ENCODE assay signal across 15 mouse cellular contexts in the genomic region with DNA sequence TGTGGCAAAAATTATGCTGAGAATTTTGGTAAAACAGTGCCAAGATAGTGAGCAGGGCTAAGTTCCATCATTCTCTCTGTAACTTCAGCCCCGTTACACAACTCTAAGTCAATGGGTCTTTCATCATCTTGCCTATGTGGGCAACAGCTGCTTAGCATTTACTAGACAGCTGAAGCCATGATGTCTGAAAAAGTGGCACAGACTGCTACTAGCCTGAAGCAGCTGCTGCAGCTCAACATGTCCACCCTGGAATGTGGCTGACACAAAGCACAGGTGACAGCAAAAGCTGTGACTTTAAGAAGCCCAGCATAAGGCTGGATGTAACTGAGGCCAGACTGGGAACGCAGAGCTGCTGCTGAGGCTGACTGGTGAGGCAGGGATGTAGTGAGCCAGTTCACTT.
DNase-seq lines count a peak whose midpoint lies in the region; ATAC-seq and TF ChIP-seq lines count a peak whose summit lies in the region.
"Had no signal": no experiment of that assay in that cellular context is flagged by ENCODE, and none has a peak within 500 bp of the region (broad histone marks: within the 10 kb centered on the region; RNA-seq: fewer than 3 reads in every experiment).

No protein-coding gene starts in this region.

- TF ChIP-seq CTCF in heart, adult 2 months (IDR thresholded peaks at IDR 0.05) = no peak
- no peak for TF ChIP-seq CTCF in lung, adult 2 months (IDR thresholded peaks at IDR 0.05; ENCODE audit: insufficient read depth, low read length)

- no peak overlapping the region for H3ac ChIP-seq in myocyte (ENCODE audit: control insufficient read depth, insufficient read length)

- no peaks in the 10 kb centered on the region for H3K27me3 ChIP-seq in heart, adult 2 months (ENCODE audit: control insufficient read depth, insufficient read depth, low read length)
- H3K27me3 ChIP-seq in limb, embryonic 15.5 days = no peaks in the 10 kb centered on the region
- H3K27me3 ChIP-seq in myocyte (ENCODE audit: control insufficient read depth, insufficient read depth, insufficient read length) = no peaks in the 10 kb centered on the region
- H3K27me3 ChIP-seq: liver, embryonic 13.5 days had no signal

- intact Hi-C loops in heart, adult 2 months (cut with DNase I) = no loop called here

- no peaks in the 10 kb centered on the region for H3K4me1 ChIP-seq in heart, adult 2 months (ENCODE audit: control insufficient read depth, insufficient read depth, low read length)
- H3K4me1 ChIP-seq in lung, adult 2 months (ENCODE audit: control insufficient read depth, insufficient read depth, low read length) = peaks cover 15% of the 10 kb centered on the region
- 0 out of 2 replicates have a peak, but pooled peaks cover 4% of the 10 kb centered on the region for H3K4me1 ChIP-seq in limb, embryonic 15.5 days
- H3K4me1 ChIP-seq: liver, embryonic 13.5 days had no signal

- no peak overlapping the region for H3K4me3 ChIP-seq in heart, adult 2 months
- no peak overlapping the region for H3K4me3 ChIP-seq in lung, adult 2 months (replicated peaks; ENCODE audit: extremely low read depth, low read depth, low read length)
- H3K4me3 ChIP-seq in limb, embryonic 15.5 days = no peak overlapping the region
- H3K4me3 ChIP-seq in myocyte = no peak overlapping the region
- H3K4me3 ChIP-seq: left cerebral cortex, adult 2 months; liver, embryonic 13.5 days had no signal

- H3K9ac ChIP-seq in heart, adult 2 months (ENCODE audit: low read depth, low read length) = no peak overlapping the region
- H3K9ac ChIP-seq in limb, embryonic 15.5 days = no peak overlapping the region
- H3K9ac ChIP-seq: forebrain, postnatal 0 days; liver, embryonic 13.5 days had no signal

- H3K79me2 ChIP-seq in heart, adult 2 months (replicated peaks; ENCODE audit: control insufficient read depth, insufficient read depth, low read length) = no peaks in the 10 kb centered on the region
- no peaks in the 10 kb centered on the region for H3K79me2 ChIP-seq in myocyte (ENCODE audit: control insufficient read depth, insufficient read depth)

- no peaks in the 10 kb centered on the region for H3K9me3 ChIP-seq in limb, embryonic 15.5 days
- H3K9me3 ChIP-seq: liver, embryonic 13.5 days had no signal

- no peak overlapping the region for H3K4me2 ChIP-seq in limb, embryonic 15.5 days
- no peak overlapping the region for H3K4me2 ChIP-seq in myocyte (ENCODE audit: low read depth)
- H3K4me2 ChIP-seq: liver, embryonic 13.5 days had no signal

- DNase-seq in heart, adult 2 months = no peak
- DNase-seq in heart, postnatal 4 days = no peak
- DNase-seq in lung, adult 18-20 months = peak; percentile 30 to 46
- no peak for DNase-seq in lung, adult 2 months
- no peak for DNase-seq in layer of hippocampus, postnatal 10 days (ENCODE audit: low spot score in 2 of 2)
- no peak for DNase-seq in cerebellum, adult 11 months
- DNase-seq: cerebellum, adult 2 months; forebrain, postnatal 0 days; kidney, adult 8-10 months; liver, embryonic 13.5 days; right cerebral cortex, postnatal 25 days; thymus, adult 18-20 months had no signal

- peaks cover 4% of the 10 kb centered on the region for H3K36me3 ChIP-seq in heart, adult 2 months (ENCODE audit: control insufficient read depth, insufficient read depth, low read length)
- peaks cover 43% of the 10 kb centered on the region for H3K36me3 ChIP-seq in limb, embryonic 15.5 days
- peaks cover 16% of the 10 kb centered on the region for H3K36me3 ChIP-seq in myocyte (ENCODE audit: control insufficient read depth, insufficient read depth)

- peak; percentile 67; the same call in 1 of the 2 replicates for ATAC-seq in limb, embryonic 15.5 days (ENCODE audit: insufficient number of reproducible peaks, low FRiP score, low TSS enrichment, low read depth)
- ATAC-seq: forebrain, postnatal 0 days had no signal

- 88% methylated on average over 2 of the region's 2 CpGs for WGBS in heart, adult 2 months
- 70% methylated on average over 2 of the region's 2 CpGs for WGBS in lung, adult 2 months
- 65% methylated on average over 2 of the region's 2 CpGs for WGBS in limb, embryonic 15.5 days

- no peak overlapping the region for H3K27ac ChIP-seq in heart, adult 2 months
- no peak overlapping the region for H3K27ac ChIP-seq in limb, embryonic 15.5 days
- H3K27ac ChIP-seq: left cerebral cortex, adult 2 months; liver, embryonic 13.5 days had no signal

- TF ChIP-seq POLR2A in heart, adult 2 months (IDR thresholded peaks at IDR 0.05; ENCODE audit: insufficient read depth, low read depth, low read length) = no peak
- no peak for TF ChIP-seq POLR2A in lung, adult 2 months (IDR thresholded peaks at IDR 0.05; ENCODE audit: borderline replicate concordance, extremely low read depth, low read depth, low read length)
- peak; percentile 35 for TF ChIP-seq POLR2A in myocyte (IDR thresholded peaks at IDR 0.05; ENCODE audit: insufficient read length, low read depth)

- TF ChIP-seq EP300 in heart, adult 2 months (IDR thresholded peaks at IDR 0.05; ENCODE audit: insufficient read depth, low read depth, low read length) = 0 out of 2 replicates have a peak, but pooled peaks have one; percentile 16

TF ChIP-seq in myocyte, 11 proteins besides CTCF, POLR2A, EP300 and RAD21:
- TF ChIP-seq TCF3 (IDR thresholded peaks at IDR 0.05; ENCODE audit: insufficient read length, low read depth) (peak; percentile 99), MYOG (IDR thresholded peaks at IDR 0.05; ENCODE audit: control insufficient read depth in 1 of 3, insufficient read depth in 1 of 3, insufficient read length in 2 of 3, low read depth in 2 of 3) (peak; percentile 99 to 100 (median 100)), MYOD1 (IDR thresholded peaks at IDR 0.05; ENCODE audit: control insufficient read depth in 1 of 3, insufficient read length in 2 of 3, low read depth in 2 of 3) (peak; percentile 100), SRF (IDR thresholded peaks at IDR 0.05; ENCODE audit: control insufficient read depth, insufficient read length, low read depth) (no peak), MAX (IDR thresholded peaks at IDR 0.05; ENCODE audit: low read depth) (no peak), TCF12 (IDR thresholded peaks at IDR 0.05; ENCODE audit: insufficient read depth, poor library complexity, severe bottlenecking) (peak; percentile 100), REST (IDR thresholded peaks at IDR 0.05; ENCODE audit: insufficient read depth, insufficient read length) (no peak), POLR2AphosphoS2 (IDR thresholded peaks at IDR 0.05; ENCODE audit: insufficient read length, low read depth) (no peak), CEBPB (IDR thresholded peaks at IDR 0.05; ENCODE audit: insufficient read depth, poor library complexity, severe bottlenecking) (peak; percentile 92)

Comparison
In these comparisons a context has a peak if more than half of its experiments do, and no peak if none do; other contexts are left out.
1. DNase-seq: peak in lung, adult 18-20 months (2 of 2); none in heart, adult 2 months (0 of 2), heart, postnatal 4 days (single experiment), lung, adult 2 months (single experiment), layer of hippocampus, postnatal 10 days (0 of 2) and cerebellum, adult 11 months (single experiment).